Mouse (Mus musculus) liver, embryonic 13.5 days (tissue): ENCODE measurements around the gene Fgfr2. TPM values are rescaled to one million over a fixed set of nuclear protein-coding genes. Genes with fewer than 3 reads are reported as not detected.

Experiments
- ATAC-seq: fragments of 200-750 bp; cut with Nextera tagmentation; 2 replicates; pipeline ENCODE4 v1.8.0; 2017; ENCODE audit warnings: low read depth, mild to moderate bottlenecking, moderate number of reproducible peaks, moderate library complexity
- DNase-seq: peaks from one replicate; pipeline ENCODE4 v3.0.0; 2022
- H3K27ac ChIP-seq: fragments of 300-500 bp; sonication (generic); 2 replicates; pipeline ENCODE4 v1.5.1; 2015; ENCODE audit warnings: moderate library complexity, mild to moderate bottlenecking, inconsistent platforms
- H3K27me3 ChIP-seq: fragments of 300-500 bp; sonication (generic); 2 replicates; pipeline ENCODE4 v1.6.1; 2015; ENCODE audit warnings: mild to moderate bottlenecking, inconsistent platforms
- H3K36me3 ChIP-seq: fragments of 300-500 bp; sonication (generic); 2 replicates; pipeline ENCODE4 v1.6.1; 2015; ENCODE audit warnings: mild to moderate bottlenecking, inconsistent platforms
- H3K4me1 ChIP-seq: fragments of 300-500 bp; sonication (generic); replicated peaks from 2 replicates; pipeline ENCODE4 v1.6.1; 2015; ENCODE audit warnings: inconsistent platforms
- H3K4me2 ChIP-seq: fragments of 300-500 bp; sonication (generic); 2 replicates; pipeline ENCODE4 v1.6.1; 2015; ENCODE audit warnings: inconsistent platforms, mild to moderate bottlenecking, moderate library complexity
- H3K4me3 ChIP-seq: fragments of 300-500 bp; sonication (generic); replicated peaks from 2 replicates; pipeline ENCODE4 v1.5.1; 2015; ENCODE audit warnings: mild to moderate bottlenecking, inconsistent platforms
- H3K9ac ChIP-seq: fragments of 300-500 bp; sonication (generic); 2 replicates; pipeline ENCODE4 v1.6.1; 2015; ENCODE audit warnings: mild to moderate bottlenecking, inconsistent platforms
- H3K9me3 ChIP-seq: fragments of 300-500 bp; sonication (generic); replicated peaks from 2 replicates; pipeline ENCODE4 v1.6.1; 2016; ENCODE audit warnings: inconsistent platforms
- WGBS: fragments of 180-500 bp; shearing (Covaris S2); methylation state at CpG from one replicate; pipeline ENCODE4 v1.1.7; 2015; ENCODE audit not compliant: insufficient replicate concordance; 5-methylcytosine and 5-hydroxymethylcytosine counted together
- polyA plus RNA-seq: library from polyadenylated mRNA; unstranded; fragments of >200 nt; fragmentation: Nextera tagmentation; extraction: Ambion mirVana; gene quantifications from 2 replicates; pipeline ENCODE4 v1.2.1, GENCODE M21; 2015

Gene Fgfr2
- polyA plus RNA-seq, 1 experiment from 2014 or later: 8.9 TPM

DNA sequence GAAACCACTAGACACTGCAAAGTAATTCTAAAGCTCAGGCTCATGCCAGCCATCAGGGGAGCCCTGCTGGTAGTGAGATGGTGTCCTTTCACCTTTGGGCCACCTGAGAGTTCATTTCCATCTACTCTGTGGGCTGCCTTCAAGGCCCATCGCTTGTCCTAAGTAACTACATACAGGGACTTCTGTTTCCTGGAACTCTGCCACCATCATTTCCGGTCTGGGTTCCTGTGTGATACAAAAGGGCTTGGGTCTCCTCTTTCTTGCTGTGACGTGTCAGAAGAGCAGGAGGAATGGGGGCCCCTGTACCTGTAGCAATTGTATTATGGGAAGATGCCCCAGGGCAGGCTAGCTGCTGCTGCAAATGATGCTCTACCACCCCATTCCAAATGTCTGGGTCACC, 884.2 kb downstream of the Fgfr2 start:
- H3K9me3 ChIP-seq: no peaks in the 10 kb centered on the region

DNA sequence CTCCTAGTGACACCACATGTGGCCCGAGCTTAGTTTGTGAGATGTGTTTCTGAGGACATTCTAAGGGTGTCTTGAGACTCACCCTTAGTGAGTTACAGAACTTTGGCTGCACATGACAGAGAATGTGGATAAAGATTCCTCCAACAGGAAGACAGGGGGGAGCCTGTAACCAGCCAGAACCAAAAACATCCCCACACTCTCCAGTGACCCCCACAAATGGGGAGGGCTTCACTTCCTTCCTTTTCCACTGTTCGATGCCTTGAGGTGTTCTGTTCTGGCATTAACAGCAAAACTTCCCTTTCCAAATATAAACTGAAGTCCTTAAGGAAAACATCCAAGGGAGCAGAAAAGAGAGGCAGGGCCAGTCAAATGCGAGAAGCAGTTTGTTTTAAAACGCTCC, 886.0 kb downstream of the Fgfr2 start:
- ATAC-seq (no peak), DNase-seq (no peak)
- Histone ChIP-seq H3K4me1 (no peaks in the 10 kb centered on the region), H3K27ac (no peak overlapping the region), H3K9ac (no peak overlapping the region), H3K9me3 (no peaks in the 10 kb centered on the region), H3K4me3 (no peak overlapping the region), H3K36me3 (peaks cover 25% of the 10 kb centered on the region), H3K4me2 (no peak overlapping the region), H3K27me3 (no peaks in the 10 kb centered on the region)
- 69% methylated on average over 4 of the region's 4 CpGs for WGBS

More for the DNA sequence above, 884.2 kb downstream of the Fgfr2 start:
- no peak overlapping the region for H3K4me3 ChIP-seq
- no peaks in the 10 kb centered on the region for H3K27me3 ChIP-seq
- H3K27ac ChIP-seq: no peak overlapping the region
- DNase-seq: no peak
- 60% methylated on average over 3 of the region's 3 CpGs for WGBS
- H3K36me3 ChIP-seq: peaks cover 32% of the 10 kb centered on the region
- no peak for ATAC-seq
- no peak overlapping the region for H3K4me2 ChIP-seq
- H3K9ac ChIP-seq: no peak overlapping the region
- H3K4me1 ChIP-seq: peaks cover 1% of the 10 kb centered on the region

DNA sequence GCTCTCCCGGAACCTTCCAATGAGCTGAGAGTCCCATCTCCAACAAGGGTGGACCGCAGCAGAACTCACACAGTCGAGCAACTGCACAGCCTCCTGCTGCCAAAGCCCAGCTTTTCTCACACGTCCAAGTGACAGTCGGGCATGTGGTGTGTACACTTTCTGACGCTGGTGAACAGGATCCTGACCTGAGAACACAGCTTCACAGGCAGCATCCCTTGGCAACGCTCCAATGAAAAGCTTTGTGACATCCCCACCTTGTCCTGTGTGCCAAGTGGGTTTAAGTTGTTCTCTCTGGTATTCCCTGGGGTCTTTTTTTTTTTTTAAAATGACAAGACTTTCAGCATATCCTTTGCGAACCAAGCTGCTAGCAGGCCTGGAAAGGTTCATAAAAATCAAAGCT, 886.4 kb downstream of the Fgfr2 start:
- H3K9ac ChIP-seq: no peak overlapping the region
- H3K36me3 ChIP-seq: peaks cover 22% of the 10 kb centered on the region
- H3K27me3 ChIP-seq: no peaks in the 10 kb centered on the region
- H3K4me2 ChIP-seq: no peak overlapping the region
- ATAC-seq (no peak), DNase-seq (no peak)
- WGBS: 74% methylated on average over 8 of the region's 8 CpGs
- no peaks in the 10 kb centered on the region for H3K9me3 ChIP-seq
- no peak overlapping the region for H3K27ac ChIP-seq
- no peak overlapping the region for H3K4me3 ChIP-seq
- peaks cover under 1% of the 10 kb centered on the region; the same call in 1 of the 2 replicates for H3K4me1 ChIP-seq

DNA sequence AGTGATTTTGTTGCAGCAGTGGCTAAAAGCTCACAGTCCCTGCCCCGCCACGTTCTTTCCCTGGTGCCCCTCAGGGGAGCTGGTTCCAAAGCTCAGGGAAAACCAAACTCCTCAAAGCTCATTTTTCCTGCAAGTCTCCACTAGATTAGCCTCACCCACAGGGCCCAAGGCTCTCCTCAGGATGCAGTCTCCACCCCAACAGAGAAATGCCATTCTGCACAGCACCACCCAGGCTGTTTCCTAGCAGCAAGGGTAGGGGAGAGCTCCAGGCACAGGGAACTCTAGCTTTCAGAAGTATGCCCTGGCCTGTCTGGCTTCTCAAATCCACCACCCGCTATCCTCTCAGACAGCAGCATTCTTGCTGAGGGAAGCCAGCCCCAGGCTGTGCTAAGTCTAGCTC, 888.9 kb downstream of the Fgfr2 start:
- Histone ChIP-seq H3K27ac (no peak overlapping the region), H3K4me3 (no peak overlapping the region), H3K4me1 (peaks cover 3% of the 10 kb centered on the region), H3K36me3 (peaks cover 17% of the 10 kb centered on the region), H3K9me3 (no peaks in the 10 kb centered on the region), H3K4me2 (no peak overlapping the region), H3K9ac (no peak overlapping the region), H3K27me3 (no peaks in the 10 kb centered on the region)
- 65% methylated on average over 3 of the region's 3 CpGs for WGBS
- ATAC-seq: no peak
- DNase-seq: no peak

DNA sequence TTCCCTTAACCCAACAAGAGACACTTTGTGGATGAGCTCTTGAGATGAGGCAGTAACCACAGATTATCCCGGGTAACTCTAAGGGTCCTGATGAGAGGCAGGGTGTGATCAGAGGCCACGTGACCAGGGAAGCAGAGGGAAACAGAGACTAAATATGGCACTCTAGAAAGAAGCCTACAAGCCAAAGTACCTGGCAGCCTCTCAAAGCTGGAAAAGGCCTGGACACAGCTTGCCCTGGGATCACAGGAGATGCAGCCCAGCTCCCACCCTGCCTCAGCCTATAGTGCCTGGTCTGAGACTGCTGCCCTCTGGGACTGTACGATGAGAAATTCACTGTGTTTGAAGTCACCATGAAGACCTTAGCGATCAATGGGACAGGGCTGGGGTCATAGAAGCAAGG, 889.4 kb downstream of the Fgfr2 start:
- ATAC-seq (no peak), DNase-seq (no peak)
- WGBS: 65% methylated on average over 4 of the region's 4 CpGs
- no peak overlapping the region for H3K27ac ChIP-seq
- H3K4me2 ChIP-seq: no peak overlapping the region
- H3K27me3 ChIP-seq: no peaks in the 10 kb centered on the region
- peaks cover 17% of the 10 kb centered on the region for H3K36me3 ChIP-seq
- peaks cover 3% of the 10 kb centered on the region for H3K4me1 ChIP-seq
- no peak overlapping the region for H3K9ac ChIP-seq
- H3K4me3 ChIP-seq: no peak overlapping the region
- no peaks in the 10 kb centered on the region for H3K9me3 ChIP-seq

DNA sequence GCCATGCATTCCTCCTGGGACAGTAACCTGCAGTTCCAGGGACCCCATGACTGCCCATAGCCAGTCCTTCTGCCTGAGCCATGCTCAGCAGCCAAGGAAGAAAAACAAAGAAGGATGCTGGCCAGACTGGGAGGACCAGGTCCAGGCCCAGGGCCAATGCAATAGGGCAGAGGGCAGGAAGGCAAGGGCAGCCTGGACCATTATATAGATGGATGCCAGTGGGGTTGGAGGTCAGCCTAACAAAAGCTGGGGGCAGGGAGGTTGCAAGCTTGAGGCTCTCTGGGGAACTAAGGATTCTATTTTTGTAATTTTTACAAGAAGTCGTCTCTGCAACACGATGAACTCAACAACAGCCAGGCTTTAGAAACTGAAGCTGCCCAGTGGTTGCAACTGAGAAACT, 890.2 kb downstream of the Fgfr2 start:
- Histone ChIP-seq H3K9ac (no peak overlapping the region), H3K9me3 (no peaks in the 10 kb centered on the region), H3K36me3 (peaks cover 13% of the 10 kb centered on the region; the same call in 1 of the 2 replicates), H3K27ac (no peak overlapping the region), H3K4me1 (peaks cover 3% of the 10 kb centered on the region), H3K4me2 (no peak overlapping the region), H3K27me3 (no peaks in the 10 kb centered on the region), H3K4me3 (no peak overlapping the region)
- DNase-seq (no peak), ATAC-seq (no peak)
- 54% methylated on average over 2 of the region's 2 CpGs for WGBS

DNA sequence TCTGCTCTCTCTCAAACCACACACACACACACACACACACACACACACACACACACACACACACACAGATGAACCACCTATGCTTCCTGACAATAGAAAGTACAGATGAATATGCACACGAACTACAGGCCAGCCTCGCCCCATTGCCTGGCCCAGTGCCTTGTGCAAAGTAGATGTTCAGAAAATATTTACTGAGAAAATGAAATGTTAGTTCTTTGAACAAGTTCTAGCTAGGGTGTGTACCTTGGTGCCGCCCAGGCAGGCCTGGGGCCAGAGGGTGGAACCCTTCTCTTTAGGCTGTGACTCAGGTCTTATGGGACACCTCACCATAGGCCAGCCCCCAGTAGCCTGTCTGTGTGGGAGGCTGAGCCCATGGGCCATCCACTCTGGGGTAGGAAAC, 891.7 kb downstream of the Fgfr2 start:
- peaks cover 3% of the 10 kb centered on the region for H3K4me1 ChIP-seq
- no peaks in the 10 kb centered on the region for H3K9me3 ChIP-seq
- no peak overlapping the region for H3K27ac ChIP-seq
- no peaks in the 10 kb centered on the region for H3K27me3 ChIP-seq
- no peak overlapping the region for H3K9ac ChIP-seq
- ATAC-seq: no peak
- H3K4me3 ChIP-seq: no peak overlapping the region
- no peaks in the 10 kb centered on the region for H3K36me3 ChIP-seq
- DNase-seq: no peak
- no peak overlapping the region for H3K4me2 ChIP-seq
- WGBS: 65% methylated on average over 3 of the region's 3 CpGs

DNA sequence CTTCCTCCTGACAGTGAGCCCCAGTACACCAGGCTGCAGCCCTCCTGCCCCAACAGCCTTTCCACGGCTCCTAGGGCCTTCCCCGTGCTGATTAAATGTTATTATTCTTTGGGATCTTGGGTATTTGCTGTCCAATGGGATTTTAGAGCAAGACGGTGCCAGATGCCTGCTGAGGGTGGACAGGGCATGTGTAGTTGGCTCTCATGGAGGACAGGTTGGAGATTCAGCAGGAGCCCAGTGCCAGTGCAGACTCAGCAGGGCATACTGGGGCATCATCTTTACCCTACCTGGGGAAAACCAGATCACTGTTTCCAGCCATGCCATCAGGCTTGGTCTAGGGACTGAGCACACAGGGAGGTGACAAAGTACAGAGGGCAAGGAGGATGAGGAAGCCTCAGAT, 892.2 kb downstream of the Fgfr2 start:
- ATAC-seq (no peak), DNase-seq (no peak)
- WGBS: 65% methylated on average over 3 of the region's 3 CpGs
- Histone ChIP-seq H3K27ac (no peak overlapping the region), H3K9ac (no peak overlapping the region), H3K9me3 (no peaks in the 10 kb centered on the region), H3K4me1 (peaks cover 3% of the 10 kb centered on the region), H3K27me3 (no peaks in the 10 kb centered on the region), H3K36me3 (no peaks in the 10 kb centered on the region), H3K4me3 (no peak overlapping the region), H3K4me2 (no peak overlapping the region)

DNA sequence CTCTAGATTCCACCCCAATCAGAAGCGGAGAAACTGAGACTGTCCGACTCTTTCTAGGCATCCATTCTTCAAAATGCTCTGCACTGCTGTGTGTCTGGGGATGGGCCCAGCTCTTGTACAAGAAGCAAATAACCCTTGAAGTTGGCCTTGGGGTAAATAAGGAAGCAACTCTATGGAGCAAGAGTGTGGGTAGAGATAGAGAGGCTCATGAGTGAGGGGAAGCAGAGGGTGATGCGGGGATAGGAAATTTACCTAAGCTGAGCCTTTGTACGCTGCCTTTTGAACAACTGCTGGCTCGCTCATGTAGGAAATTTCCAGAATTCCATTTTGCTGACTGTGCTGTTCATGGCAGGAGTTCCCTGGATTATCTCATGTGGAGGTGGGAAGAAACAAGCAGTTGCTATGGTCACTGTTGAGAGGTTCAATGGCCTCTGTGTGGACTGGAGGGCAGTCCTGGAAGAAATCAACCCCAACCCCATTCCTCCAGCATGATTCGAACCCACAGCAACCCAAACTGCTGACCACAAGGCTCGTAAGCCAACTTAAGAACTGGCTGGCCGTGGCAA, 896.0 kb downstream of the Fgfr2 start:
- H3K4me3 ChIP-seq: no peak overlapping the region
- WGBS: 64% methylated on average over 8 of the region's 8 CpGs
- H3K4me2 ChIP-seq: no peak overlapping the region
- H3K27ac ChIP-seq: no peak overlapping the region
- no peak overlapping the region for H3K9ac ChIP-seq
- DNase-seq: no peak
- 0 out of 2 replicates have a peak, but pooled peaks cover 2% of the 10 kb centered on the region for H3K27me3 ChIP-seq
- peaks cover 3% of the 10 kb centered on the region for H3K4me1 ChIP-seq
- no peak for ATAC-seq
- H3K9me3 ChIP-seq: no peaks in the 10 kb centered on the region
- H3K36me3 ChIP-seq: no peaks in the 10 kb centered on the region

DNA sequence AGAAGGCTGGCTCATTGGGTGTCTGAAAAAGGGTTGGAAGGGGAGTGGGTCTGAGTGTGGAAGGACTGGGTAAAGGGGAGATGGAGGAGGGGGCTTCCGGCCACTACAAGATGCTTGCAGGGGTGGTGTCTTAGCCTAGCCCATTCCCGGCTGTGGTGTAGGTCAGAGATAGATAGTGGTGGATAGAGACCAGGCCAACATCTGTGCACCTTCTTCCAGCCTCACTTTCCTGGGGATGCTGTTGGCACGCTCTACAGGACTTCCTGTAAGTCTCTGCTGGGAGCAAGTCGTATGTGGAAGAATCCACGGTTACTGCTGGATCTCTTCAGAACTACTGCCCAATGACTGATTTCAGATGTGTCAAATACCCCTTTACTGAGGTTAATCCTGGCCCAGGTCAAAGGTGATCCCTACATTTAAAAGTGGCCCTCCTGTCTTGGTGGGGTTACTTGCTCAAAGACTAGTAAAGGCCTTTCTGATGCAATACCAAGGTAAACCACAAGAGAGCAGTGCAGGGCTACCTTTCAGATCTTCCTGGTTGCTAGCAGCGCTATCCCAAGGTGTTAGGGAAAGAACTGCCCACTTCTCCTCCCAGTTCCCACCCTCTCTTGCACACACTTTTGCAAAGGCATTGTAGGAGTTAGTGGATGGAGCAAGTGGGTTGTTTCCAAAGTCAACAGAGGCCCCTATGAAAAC, 896.6 kb downstream of the Fgfr2 start:
- WGBS: 48% methylated on average over 6 of the region's 6 CpGs
- no peak overlapping the region for H3K27ac ChIP-seq
- H3K4me1 ChIP-seq: peaks cover under 1% of the 10 kb centered on the region
- no peak overlapping the region for H3K4me3 ChIP-seq
- H3K9me3 ChIP-seq: no peaks in the 10 kb centered on the region
- H3K36me3 ChIP-seq: no peaks in the 10 kb centered on the region
- peak; percentile 47 for DNase-seq
- H3K9ac ChIP-seq: no peak overlapping the region
- no peak overlapping the region for H3K4me2 ChIP-seq
- 0 out of 2 replicates have a peak, but pooled peaks cover 2% of the 10 kb centered on the region for H3K27me3 ChIP-seq
- ATAC-seq: peak; percentile 45; the same call in 1 of the 2 replicates

DNA sequence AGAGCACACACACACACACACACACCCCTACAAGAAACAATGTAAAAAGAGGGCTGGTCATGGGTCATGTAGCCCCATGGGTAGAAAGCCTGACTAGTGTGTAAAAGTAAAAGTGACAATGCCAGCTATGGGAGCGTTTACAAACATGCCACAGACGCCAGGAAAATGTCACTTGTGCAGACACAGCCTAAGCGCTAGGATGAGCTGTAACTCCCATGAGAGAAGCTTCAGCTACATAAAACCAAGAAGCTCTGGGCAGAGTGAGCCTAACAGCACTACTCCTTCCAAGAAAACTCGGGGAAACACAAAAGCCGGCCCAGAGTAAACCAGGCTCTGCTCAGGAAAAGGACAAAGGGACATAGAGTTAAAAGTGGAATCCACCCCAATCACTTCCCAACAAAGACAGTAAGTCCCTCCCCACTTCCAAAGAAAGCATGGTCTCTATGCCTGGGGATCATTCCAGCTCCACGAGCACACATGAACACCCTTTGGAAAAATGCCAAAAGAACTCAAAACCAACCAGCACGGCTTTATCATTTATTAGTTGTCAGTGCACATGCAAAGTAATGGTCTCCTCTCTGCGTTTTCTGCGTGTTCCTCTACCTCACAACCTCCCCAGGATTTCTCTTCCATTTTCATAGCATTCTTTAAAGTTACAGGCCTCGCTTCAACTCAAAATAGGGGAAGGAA, 899.6 kb downstream of the Fgfr2 start:
- Histone ChIP-seq H3K27ac (no peak overlapping the region), H3K4me3 (no peak overlapping the region), H3K27me3 (0 out of 2 replicates have a peak, but pooled peaks cover 2% of the 10 kb centered on the region), H3K9me3 (no peaks in the 10 kb centered on the region), H3K4me2 (no peak overlapping the region), H3K4me1 (no peaks in the 10 kb centered on the region), H3K9ac (no peak overlapping the region), H3K36me3 (no peaks in the 10 kb centered on the region)
- 43% methylated on average over 10 of the region's 10 CpGs for WGBS
- no peak for DNase-seq
- no peak for ATAC-seq
